Mouse (Mus musculus) lung, adult 18-20 months (tissue): ENCODE data around the gene Olfr1477.
"Not testable (repeated sequence)": the region's sequence is repeated elsewhere in the genome, so short reads cannot be mapped to it uniquely, and the experiment has no call there.

Experiments used
- DNase-seq, 2 experiments: peaks; one replicate each; pipeline ENCODE4 v3.0.0; 2022; ENCODE audit warnings: mixed read lengths in 2 of 2

Gene Olfr1477

DNA sequence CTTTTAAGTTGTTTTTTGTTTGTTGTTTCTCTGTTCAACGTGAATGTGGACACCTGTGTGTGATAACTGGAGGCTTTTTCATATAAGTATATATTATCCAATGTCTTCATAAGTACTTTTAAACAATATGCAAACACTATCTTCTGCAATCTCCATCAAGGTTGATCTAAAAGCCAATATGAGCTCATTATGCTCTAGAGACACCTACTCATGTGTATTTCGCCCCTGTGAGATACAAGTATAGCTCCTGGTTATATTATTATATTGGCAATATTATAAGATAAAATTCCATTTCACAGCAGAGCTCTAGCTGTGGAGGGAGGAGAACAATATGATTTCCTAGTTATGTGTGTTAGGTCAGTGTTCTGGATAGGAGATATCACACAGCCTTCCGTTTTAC, at the start of gene Olfr1477:
Olfr1477 (plus strand) TSS at position 301 of the 400 bp plus-strand sequence.
- DNase-seq, result no peak

- DNase-seq, result no peak
Observed at GRCm38 (mm10) chr19:13455986-13456385, 44.4 kb upstream of the Olfr1477 start, which contains the start of gene Olfr1472. Gene Olfr1472, minus strand, starts transcription at chr19:13456086.

DNA sequence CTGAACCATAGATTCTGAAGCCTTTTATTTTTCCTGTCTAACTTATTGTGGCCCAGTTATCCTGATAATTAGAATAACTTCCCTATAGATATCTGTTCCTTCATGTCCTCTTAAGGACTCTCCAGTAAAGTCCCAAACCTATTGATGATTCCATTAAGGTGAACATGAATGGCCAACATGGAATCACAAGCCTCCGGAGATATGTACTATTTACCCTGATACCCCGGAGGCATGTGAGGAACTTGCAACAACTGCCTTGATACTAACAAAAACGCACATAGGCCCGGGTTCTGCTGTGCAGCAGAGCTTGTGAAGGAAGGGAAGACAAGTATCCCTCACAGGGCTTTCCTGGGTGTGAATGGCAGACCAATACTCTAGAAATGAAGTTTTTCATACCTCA, 31.1 kb upstream of the Olfr1477 start, which contains the start of gene Olfr1474:
Olfr1474 (plus strand) TSS at position 301 of the 400 bp plus-strand sequence.
- not testable (repeated sequence) for DNase-seq

DNA sequence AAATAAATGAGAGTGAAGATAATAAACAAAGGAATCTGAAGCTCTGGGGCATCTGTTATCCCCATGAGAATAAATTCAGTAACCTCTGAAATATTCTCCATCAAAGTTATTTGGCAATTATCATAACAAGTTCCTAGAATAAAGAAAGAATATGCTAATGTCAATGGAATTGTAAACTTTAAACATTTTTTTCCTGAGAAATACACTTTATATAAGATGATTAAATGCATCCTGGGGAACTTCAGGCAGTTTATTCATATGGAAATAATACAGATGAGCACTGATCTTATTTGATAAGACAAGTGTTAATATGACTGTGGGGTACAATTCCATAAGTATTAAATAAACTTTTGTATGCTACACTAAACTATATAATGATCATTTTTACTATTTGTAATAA, 20.2 kb upstream of the Olfr1477 start, which contains the start of gene Olfr1475:
Olfr1475 (minus strand) TSS at position 101 of the 400 bp plus-strand sequence.
- no peak for DNase-seq

DNA sequence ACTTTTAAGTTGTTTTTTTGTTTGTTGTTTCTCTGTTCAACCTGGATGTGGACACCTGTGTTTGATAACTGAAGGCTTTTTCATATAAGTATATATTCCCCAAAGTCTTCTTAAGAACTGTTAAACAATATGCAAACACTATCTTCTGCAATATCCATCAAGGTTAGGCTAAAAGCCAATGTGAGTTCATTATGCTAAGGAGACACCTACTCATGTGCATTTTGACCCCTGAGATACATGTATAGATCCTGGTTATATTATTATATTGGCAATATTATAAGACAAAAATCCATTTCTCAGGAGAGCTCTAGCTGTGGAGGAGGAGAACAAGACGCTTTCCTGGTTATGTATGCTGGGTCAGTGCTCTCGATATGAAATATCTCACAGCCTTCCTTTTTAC, 27.3 kb downstream of the Olfr1477 start, which contains the start of gene Olfr1480:
Olfr1480 (plus strand) TSS at position 301 of the 400 bp plus-strand sequence.
- DNase-seq, result no peak
